Mouse (Mus musculus): ENCODE measurements around the gene Ints13. TPM values are rescaled to one million over a fixed set of nuclear protein-coding genes. Genes with fewer than 3 reads are reported as not detected.

The Ints13 gene
- total RNA-seq, 2 experiments from 2014 or later: 16.0 to 19.3 TPM

DNA sequence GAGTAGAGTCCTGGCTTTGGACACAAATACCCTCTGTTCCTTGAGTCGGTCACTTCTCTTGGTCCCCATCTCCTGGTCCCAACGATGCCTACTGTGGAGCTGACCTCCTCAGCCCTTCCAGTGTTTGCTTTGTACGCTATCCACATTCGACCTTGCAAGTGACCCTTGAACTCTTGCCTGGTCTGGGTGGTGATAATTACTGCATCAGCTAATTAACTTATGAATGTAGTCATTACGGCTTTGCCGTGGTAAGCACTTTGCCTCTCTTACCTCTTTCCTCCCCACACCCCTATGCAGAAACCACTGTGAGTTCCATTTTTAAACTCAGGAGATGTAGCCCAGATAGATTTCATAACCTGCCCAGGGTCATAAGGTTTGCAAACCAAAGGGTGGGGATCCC is 77.4 kb downstream of the Ints13 start:
- DNase-seq: no peak

Other genes with a start within 250 kb of the Ints13 start
- 10 to 100 TPM in 1 of 2 experiments, 1 to 10 TPM in 1; 9.9 to 13.5 TPM for gene Itpr2, start 75.6 kb downstream of the Ints13 start, total RNA-seq (2021)
- 10 to 100 TPM; 49.6 to 50.3 TPM for gene Fgfr1op2, start 632 bp downstream of the Ints13 start, total RNA-seq (2021)
- 10 to 100 TPM; 46.3 to 52.4 TPM for gene Med21, start 64.7 kb upstream of the Ints13 start, total RNA-seq (2021)
- gene Tm7sf3, start 65.0 kb upstream of the Ints13 start, total RNA-seq (2021): 10 to 100 TPM; 19.6 to 22.7 TPM
- gene Stk38l, start 147.2 kb upstream of the Ints13 start, total RNA-seq (2021): 1 to 10 TPM; 8.3 to 9.5 TPM
- gene Arntl2, start 218.2 kb upstream of the Ints13 start, total RNA-seq (2021): 1 to 10 TPM in 1 of 2 experiments, under 1 TPM in 1; 0.68 to 1.5 TPM

Data from gastrocnemius, postnatal 10 days (tissue).